Mouse (Mus musculus): ENCODE data around the gene Prss28.

Prss28 gene

DNA sequence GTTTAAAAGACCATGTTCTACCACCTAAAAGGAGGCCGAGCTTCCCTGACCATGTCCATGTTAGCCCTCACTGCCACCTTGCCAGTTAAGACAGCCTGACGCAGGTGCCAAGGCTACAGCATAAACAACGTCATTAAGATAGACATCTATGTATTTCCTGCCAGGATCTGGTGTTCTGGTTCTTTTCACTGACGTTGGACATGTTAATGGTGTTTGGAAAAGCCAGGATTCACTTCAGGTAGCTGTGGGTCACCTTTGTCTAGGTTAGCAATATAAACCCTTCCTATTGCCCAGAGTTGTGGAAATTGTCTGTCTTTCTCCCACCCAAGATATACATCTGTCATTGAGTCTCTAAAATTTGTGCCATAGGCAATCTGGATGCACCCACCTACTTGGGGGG, at the start of gene Prss28:
Gene Prss28 (plus strand): TSS at position 301 of the 400 bp plus-strand sequence.
- DNase-seq = no peak

GRCm38 (mm10) chr17:25264453-25264852, 44.0 kb upstream of the Prss28 start:
- peak; percentile 42 for DNase-seq

DNA sequence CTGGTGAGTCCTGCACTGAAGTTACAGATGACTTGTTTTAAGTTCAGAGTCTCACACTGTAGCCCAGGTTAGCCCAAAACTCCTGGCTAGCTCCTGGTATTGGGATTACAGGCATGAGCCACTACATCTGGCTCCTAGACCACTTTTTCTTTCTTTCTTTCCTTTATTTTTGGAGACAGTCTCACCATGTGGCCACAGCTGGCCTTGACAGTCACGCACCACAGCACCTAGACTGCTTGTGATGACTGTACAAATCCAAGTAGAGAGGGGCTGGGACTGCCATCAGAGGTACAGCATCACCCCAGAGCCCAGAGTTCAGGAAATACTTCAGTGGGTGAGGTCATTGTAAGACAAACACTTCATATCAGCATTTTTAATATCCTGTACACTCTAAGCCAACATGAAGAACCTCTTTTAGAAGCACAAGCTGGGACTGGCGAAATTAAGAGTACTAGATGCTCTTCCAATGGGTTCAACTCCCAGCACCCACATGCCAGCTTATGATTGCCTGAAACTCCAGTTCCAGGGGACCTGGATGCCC, 37.6 kb upstream of the Prss28 start:
- no peak for DNase-seq

GRCm38 (mm10) chr17:25272326-25272725, 36.1 kb upstream of the Prss28 start:
- DNase-seq = peak; percentile 42

- peak; percentile 58 for DNase-seq
These were observed 35.3 kb upstream of the Prss28 start for GRCm38 (mm10) chr17:25272951-25273705.

GRCm38 (mm10) chr17:25273706-25274501, 34.5 kb upstream of the Prss28 start:
- DNase-seq = peak; percentile 99

- DNase-seq = no peak
These were observed 33.7 kb upstream of the Prss28 start, which contains the start of gene Ube2i for GRCm38 (mm10) chr17:25274571-25275346. Ube2i (minus strand) TSS chr17:25274622.

GRCm38 (mm10) chr17:25275833-25276232, 32.6 kb upstream of the Prss28 start:
- no peak for DNase-seq

GRCm38 (mm10) chr17:25282133-25282532, 26.3 kb upstream of the Prss28 start:
- peak; percentile 90 for DNase-seq

DNA sequence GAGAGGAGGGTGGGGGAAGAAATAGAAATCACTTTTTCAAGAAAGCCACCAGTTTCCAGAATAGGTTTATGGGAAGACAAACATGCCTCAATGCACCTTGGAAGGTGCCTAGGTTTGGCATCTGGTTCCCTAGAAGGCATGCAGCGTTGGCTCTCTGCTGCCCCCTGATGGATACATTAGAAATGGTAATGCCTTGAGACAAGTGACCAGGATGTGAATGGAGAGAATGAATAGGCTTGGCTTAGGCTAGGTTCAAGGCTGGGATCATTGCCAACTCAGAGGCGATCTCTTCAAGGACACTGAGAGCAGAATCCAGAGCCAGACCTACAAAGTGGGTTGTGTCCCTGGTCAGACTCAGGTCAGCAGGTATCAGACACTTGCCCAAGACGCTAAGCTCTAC, 23.4 kb upstream of the Prss28 start:
- peak; percentile 93 for DNase-seq

GRCm38 (mm10) chr17:25288842-25289241, 19.6 kb upstream of the Prss28 start:
- DNase-seq = peak; percentile 52

DNA sequence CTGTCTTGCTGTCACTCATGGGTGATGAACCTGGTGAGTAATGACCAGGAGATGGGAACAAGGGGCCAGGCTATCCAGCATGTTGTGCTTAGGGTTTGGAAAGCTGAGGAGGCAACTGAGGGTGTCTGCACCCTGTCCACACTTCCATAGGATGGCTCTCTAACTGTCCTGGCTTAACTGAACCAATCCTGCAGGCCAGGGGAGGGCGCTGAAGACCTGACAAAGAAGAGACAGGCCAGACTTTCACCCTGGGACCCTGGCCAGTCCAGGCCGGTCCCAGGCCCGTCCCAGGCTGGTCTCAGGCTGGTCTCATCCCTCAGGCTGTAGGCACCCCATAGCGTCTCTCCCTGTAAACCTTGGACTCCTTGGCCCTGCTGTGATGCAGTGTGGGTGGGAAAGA, 18.0 kb upstream of the Prss28 start:
- DNase-seq = no peak

DNA sequence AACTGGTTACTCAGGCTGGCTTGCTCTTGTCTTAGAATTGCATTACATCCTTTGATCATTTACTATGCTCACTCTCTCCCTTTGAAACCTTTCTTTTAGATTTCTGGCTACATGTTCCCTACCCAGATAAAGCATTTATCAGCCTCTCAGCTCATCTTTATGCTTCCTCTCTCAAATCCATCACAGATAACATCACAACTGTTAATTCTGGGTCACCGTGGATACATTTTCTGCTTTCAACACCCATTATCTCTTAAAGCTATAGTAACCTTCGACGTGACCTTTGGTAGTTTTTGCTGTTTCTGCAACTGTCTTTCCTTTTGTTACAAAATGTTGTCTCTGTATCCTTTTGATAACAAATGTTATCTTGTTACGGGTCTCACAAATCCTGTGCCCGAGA, 15.0 kb upstream of the Prss28 start:
- DNase-seq = no peak

- no peak for DNase-seq
These were observed 14.3 kb upstream of the Prss28 start for GRCm38 (mm10) chr17:25294111-25294510.

GRCm38 (mm10) chr17:25298094-25298493, 10.4 kb upstream of the Prss28 start, which contains the start of gene Prss34:
Prss34 (plus strand) TSS chr17:25298394.
- DNase-seq = no peak

DNA sequence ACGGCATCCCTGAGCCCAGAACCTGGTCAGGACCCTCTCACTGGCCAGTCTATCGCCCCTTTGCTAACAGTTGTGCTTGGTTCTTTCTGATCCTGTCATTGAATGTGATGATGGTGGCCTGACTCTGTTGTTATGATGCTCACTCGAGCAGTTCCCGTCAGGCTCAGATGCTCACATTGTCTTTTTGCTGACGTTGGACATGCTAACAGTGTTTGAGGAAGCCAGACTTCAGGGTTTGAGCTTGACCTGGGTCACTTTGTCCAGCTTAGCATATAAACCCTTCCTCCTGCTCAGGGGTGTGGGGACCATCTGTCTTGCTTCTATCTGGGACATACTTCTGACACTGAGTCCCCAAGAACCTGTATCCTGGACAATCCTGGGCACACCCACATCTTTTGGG, 9.9 kb downstream of the Prss28 start, which contains the start of gene Prss29:
Gene Prss29 (plus strand): TSS at position 301 of the 400 bp plus-strand sequence.
- no peak for DNase-seq

GRCm38 (mm10) chr17:25320819-25321218, 12.4 kb downstream of the Prss28 start:
- peak; percentile 38 for DNase-seq

DNA sequence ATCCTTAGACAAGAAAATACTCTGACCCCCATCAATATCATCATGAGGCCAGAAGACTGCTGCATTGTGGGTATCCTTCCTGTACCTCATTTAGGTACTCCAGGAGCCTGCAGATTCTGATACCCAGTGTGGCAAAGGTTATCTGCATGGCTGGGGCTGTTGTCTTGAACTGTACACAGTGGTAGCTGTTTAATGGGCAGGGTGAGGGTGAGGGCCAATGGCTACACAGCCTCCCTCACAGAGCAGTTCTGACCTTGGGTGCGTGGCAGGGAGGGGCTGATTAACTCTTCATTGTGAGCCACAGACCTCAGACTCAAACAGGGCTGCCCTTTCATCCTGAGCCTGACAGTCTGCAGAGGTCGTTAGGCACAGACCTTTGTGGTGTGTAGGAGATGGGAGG, 14.5 kb downstream of the Prss28 start:
- DNase-seq = no peak

DNA sequence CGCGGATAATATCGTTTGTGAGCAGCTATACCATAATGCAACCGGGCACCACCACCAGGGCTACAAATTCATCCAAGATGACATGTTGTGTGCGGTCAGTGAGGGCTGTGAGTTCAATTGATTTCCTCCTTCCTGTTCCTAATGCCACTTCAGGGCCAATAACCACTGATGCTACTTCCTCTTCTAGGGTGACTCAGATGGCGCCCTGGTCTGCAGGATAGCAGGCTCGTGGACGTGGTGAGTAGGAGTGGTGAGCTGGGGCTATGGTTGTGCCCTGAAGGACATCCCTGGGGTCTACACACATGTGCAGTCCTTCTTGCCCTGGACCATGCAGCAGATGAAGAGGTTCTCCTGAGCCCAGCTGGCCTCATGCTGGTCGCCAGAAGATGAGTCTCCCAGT, 23.9 kb downstream of the Prss28 start:
- no peak for DNase-seq

GRCm38 (mm10) chr17:25333943-25334342, 25.5 kb downstream of the Prss28 start:
- peak; percentile 44 for DNase-seq

- peak; percentile 15 for DNase-seq
These were observed 29.8 kb downstream of the Prss28 start for GRCm38 (mm10) chr17:25338218-25338617.

DNA sequence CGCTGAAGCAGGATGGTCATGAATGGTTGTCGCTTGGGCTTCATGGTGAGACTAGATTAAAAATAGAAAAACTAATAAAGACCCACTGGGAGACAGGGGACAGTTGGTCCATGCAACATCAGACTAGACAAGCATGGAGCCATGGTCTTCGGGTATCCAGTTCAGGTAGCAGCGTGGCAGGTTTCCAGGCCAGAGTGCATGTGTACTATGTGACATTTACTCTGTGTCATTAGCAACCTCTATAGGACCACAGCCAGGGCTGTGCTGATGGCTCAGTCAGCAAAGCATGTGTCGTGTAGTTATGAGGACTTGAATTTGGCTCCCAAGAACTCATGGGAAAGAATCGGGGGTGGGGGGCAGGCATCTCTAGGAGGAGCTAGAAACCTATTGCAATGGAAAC, 31.6 kb downstream of the Prss28 start:
- no peak for DNase-seq

- peak; percentile 16 for DNase-seq
These were observed 33.0 kb downstream of the Prss28 start for GRCm38 (mm10) chr17:25341490-25341889.
